Mouse (Mus musculus) c-Kit-negative CD71-positive TER-119-positive erythroid progenitor cells, embryonic 14.5 days (primary cell): ENCODE measurements around the gene 2210017I01Rik.

ENCODE experiments used
- DNase-seq: peaks from one replicate; pipeline ENCODE4 v3.0.0-alpha.2; 2013; ENCODE audit warnings: low read depth, low spot score

2210017I01Rik gene

GRCm38 (mm10) chr3:92607392-92607791 is at the start of gene 2210017I01Rik:
2210017I01Rik (minus strand) TSS chr3:92607492.
- no peak for DNase-seq

GRCm38 (mm10) chr3:92656826-92657225 is 49.5 kb upstream of the 2210017I01Rik start, which contains the start of gene Lce1b:
Lce1b (minus strand) TSS chr3:92656926.
- DNase-seq, result no peak

- DNase-seq, result no peak
These were observed 40.9 kb upstream of the 2210017I01Rik start, which contains the start of gene Lce1a1 for GRCm38 (mm10) chr3:92648207-92648606. Lce1a1 (minus strand) TSS chr3:92648307.

- no peak for DNase-seq
These were observed 32.6 kb upstream of the 2210017I01Rik start for GRCm38 (mm10) chr3:92639854-92640253.

- no peak for DNase-seq
These were observed 31.3 kb upstream of the 2210017I01Rik start for GRCm38 (mm10) chr3:92638653-92638991.

- no peak for DNase-seq
These were observed 30.7 kb upstream of the 2210017I01Rik start for GRCm38 (mm10) chr3:92637745-92638652.

GRCm38 (mm10) chr3:92621560-92621959 is 14.3 kb upstream of the 2210017I01Rik start, which contains the start of gene Lce6a:
Lce6a (minus strand) TSS chr3:92621660.
- no peak for DNase-seq

GRCm38 (mm10) chr3:92609804-92610203 is 2.5 kb upstream of the 2210017I01Rik start:
- DNase-seq, result no peak

GRCm38 (mm10) chr3:92602169-92602568 is 5.1 kb downstream of the 2210017I01Rik start:
- no peak for DNase-seq

GRCm38 (mm10) chr3:92600456-92600855 is 6.8 kb downstream of the 2210017I01Rik start:
- DNase-seq, result no peak

- no peak for DNase-seq
These were observed 7.3 kb downstream of the 2210017I01Rik start for GRCm38 (mm10) chr3:92599973-92600372.

- no peak for DNase-seq
These were observed 8.9 kb downstream of the 2210017I01Rik start for GRCm38 (mm10) chr3:92598429-92598828.

- no peak for DNase-seq
These were observed 18.4 kb downstream of the 2210017I01Rik start, which contains the start of gene Smcp for GRCm38 (mm10) chr3:92588858-92589257. Smcp (minus strand) TSS chr3:92588997.

- DNase-seq, result no peak
These were observed 20.1 kb downstream of the 2210017I01Rik start for GRCm38 (mm10) chr3:92587190-92587589.

- no peak for DNase-seq
These were observed 22.2 kb downstream of the 2210017I01Rik start for GRCm38 (mm10) chr3:92585055-92585454.

- no peak for DNase-seq
These were observed 24.0 kb downstream of the 2210017I01Rik start for GRCm38 (mm10) chr3:92583164-92583826.

GRCm38 (mm10) chr3:92579508-92579907 is 27.8 kb downstream of the 2210017I01Rik start:
- no peak for DNase-seq

- DNase-seq, result no peak
These were observed 28.5 kb downstream of the 2210017I01Rik start for GRCm38 (mm10) chr3:92578652-92579413.

GRCm38 (mm10) chr3:92573449-92574041 is 33.7 kb downstream of the 2210017I01Rik start, which contains the start of gene Ivl:
Ivl (minus strand) TSS chr3:92573735.
- DNase-seq, result no peak

- no peak for DNase-seq
These were observed 34.7 kb downstream of the 2210017I01Rik start for GRCm38 (mm10) chr3:92572514-92573155.

- no peak for DNase-seq
These were observed 38.5 kb downstream of the 2210017I01Rik start for GRCm38 (mm10) chr3:92568752-92569151.
